Mouse (Mus musculus) granulocyte monocyte progenitor cell, adult 5-6 weeks (primary cell): ENCODE data around the gene Vsig8. TPM values are rescaled to one million over a fixed set of nuclear protein-coding genes. Genes with fewer than 3 reads are reported as not detected.

Source experiments
- ATAC-seq: replicated peaks from 2 replicates; pipeline ENCODE4 v1.8.0; 2016; ENCODE audit warnings: mild to moderate bottlenecking, moderate TSS enrichment, inconsistent platforms; ENCODE audit not compliant: poor library complexity, severe bottlenecking
- total RNA-seq, 2 experiments: library from RNA; stranded (forward) in 1 of 2; stranded (reverse) in 1 of 2; fragments of 200-712, 200-1000 nt in 1 of 2; fragments of >200 nt in 1 of 2; fragmentation: Nextera tagmentation in 1 of 2; gene quantifications; 2 replicates each; pipeline ENCODE4 v1.2.3; 2014 to 2017

Gene Vsig8
- total RNA-seq, 2 experiments from 2014 or later, result not detected

DNA sequence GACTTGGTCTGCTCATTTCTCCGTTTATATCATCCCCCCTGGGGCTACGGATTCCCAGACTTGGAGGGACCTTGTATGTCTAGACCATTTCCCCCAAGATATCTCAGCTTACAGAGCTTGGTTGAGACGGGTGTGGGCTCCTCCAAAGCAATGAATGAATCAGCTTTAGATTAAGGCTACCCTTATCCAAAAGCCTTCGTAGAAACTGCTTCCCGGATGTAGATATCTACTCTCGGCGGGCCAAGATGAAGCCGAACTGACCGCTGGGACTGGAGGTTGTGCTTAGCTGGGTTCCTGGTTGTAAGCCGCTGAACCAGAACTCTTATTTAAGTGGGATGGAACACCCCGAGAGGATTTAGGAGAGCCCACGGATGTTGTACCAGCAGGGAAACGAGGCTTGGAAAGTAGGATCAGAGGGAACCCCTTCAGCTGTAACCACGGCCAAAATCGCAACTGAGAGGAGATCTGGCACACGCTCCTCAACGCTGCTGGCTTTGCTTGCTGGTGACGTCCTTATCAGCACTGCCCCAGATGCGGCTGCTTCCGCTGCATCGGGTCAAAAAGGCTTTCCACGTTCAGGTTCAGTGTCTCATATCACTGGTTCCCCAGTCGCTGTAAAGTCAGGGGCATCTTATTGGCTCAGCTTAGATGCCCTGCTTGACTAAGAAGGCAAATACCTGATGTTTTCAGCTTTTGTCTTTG lies 29.2 kb upstream of the Vsig8 start:
- peak; percentile 31 for ATAC-seq

DNA sequence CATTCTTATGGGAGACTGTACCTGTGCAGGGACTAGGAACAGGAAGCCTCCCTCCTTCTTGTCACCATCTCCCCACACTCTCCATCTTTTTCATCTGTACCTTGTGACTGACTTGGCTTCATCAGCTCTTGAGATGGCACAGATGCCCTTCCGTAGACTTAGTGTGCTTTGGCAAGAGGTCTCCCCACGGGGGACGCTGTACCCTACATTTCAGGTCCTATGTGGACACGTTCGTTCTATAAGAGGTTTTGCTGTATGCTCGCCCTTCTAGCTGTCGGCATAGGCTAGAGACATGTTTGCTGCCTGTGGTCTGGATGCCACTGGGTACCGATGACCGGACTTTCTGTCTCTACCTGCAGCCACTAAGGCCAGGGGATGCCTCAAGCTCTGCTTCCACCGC lies 28.3 kb upstream of the Vsig8 start:
- no peak for ATAC-seq

DNA sequence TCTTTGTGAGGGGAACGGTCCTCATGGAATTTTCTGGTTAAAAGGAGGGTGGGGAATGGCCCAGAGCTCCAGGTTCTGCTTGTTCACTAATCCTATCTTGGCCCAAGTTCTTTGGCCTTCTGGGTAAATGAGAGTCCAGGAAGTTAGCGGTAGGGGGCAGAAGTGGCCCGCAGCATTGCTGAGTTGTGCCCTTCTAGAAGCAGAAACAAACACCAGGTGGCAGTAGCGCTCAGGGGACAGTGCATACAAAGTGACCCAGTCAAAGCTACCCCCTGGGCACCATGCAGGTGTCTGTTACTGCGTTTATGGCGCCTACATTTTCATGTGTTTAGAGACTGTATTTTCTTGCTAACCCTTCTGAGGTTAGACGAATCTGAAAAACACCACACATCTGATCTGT lies 27.0 kb upstream of the Vsig8 start:
- ATAC-seq, result peak; percentile 69

DNA sequence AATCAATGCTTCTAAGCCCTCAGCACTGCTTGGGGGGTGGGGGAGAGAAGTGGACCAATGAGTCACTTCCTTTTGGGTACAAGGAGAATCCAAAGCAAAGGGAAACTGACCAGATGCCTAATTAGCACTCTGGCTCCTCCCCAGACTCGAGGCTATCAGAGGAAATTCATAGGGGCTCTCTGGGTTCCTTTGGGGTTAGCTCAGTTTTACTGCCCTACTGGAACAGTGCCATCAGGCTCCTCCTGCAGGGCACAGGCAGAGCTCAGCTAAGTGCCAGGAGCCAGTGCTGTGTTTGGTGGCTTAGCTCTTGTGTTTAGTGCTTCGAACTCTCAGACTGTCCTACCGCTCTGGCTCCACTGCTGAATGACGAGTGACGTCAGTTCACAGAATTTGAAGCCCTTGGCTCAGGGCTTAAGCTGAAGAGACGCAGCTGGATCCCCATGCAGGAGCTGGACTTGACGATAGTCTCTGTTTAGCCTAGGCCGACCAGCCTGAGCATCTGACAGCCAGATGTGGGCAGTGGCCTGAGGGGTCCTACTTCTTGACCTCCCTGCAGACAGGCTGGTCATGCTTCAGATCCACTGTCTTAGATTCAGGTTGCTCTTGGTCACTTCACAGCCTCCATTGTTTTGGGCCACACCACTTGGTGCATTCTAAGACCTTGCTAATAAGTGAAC lies 25.1 kb upstream of the Vsig8 start:
- peak; percentile 10; the same call in 1 of the 2 replicates for ATAC-seq

DNA sequence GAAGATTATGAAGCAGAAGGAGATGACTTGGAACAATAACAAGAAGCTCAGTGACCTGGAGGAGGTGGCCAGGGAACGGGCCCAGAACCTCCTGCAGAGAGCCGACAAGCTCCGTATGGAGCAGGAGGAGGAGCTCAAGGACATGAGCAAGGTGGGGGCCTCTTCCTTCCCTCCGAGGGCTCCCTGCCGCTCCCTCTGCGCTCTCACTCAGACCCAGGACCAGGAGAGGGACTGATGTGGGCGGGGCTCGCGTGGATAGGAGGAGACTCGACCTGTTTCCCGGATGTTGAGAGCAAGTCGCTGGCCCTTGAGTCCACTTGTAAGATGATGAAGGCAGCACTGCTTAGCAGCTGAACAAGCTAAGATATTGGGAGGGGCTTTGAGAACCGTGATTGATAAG lies 23.2 kb upstream of the Vsig8 start:
- ATAC-seq, result no peak

DNA sequence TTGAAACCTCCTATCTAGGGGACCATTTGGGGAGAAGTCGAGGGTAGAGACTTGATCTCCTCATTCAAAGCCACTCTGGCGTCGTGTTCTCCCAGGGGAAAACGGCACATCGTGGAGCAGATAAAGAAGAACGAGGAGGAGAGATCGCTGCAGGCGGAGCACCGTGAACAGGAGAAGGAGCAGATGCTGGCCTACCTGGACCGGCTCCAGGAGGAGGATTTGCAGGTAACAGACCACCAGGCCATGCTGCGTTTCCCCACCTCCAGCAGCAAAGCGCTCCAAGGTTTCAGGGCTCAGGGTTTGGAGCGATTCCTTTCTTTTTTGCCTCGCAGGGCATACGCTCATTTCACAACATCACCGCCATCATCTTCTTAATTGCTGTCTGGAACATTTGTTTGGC lies 20.6 kb upstream of the Vsig8 start:
- no peak for ATAC-seq

DNA sequence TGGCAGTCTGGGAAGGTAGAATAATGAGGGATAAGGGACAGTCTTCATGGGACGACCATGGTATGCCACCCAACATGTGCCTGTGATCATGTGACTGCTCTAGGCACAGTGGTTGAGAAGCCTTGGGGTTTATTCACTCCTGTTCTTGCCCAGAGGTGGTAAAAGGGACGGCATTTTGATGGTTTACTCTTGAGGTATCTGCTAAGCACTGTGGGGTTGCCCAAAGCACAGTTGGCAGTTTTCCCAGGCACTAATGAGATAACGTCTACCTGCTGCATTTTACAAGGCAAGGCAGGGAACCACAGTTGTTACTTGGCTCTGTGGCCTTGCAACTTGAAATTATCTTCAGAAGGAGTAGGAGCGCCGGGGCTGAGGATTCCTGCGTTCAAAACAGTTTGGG lies 15.9 kb upstream of the Vsig8 start:
- ATAC-seq, result no peak

DNA sequence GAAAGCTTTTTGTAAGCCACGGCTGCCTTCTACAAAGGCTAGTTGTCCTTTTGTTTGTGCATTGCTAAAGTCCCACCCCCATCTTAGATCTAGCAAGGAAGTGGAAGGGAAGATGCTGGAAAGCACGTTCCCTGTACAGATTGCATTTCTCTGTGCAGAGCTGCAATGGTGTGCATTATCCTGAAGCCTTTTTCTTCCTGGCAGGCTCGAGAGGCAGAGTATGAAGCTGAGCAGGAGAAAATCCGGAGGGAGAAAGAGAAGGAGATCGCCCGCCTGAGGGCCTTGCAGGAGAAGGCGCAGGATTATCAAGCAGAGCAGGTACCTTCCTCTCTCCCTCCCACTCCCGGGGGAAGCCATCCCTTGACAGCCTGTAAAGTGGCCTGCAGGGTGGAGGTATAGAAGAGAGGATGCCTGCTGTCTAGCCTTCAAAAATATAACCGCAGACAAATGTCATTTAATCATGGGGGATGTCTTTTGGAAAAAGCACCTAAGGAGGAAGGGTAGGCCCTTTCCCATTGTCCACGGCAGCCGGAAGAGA lies 15.4 kb upstream of the Vsig8 start:
- no peak for ATAC-seq

DNA sequence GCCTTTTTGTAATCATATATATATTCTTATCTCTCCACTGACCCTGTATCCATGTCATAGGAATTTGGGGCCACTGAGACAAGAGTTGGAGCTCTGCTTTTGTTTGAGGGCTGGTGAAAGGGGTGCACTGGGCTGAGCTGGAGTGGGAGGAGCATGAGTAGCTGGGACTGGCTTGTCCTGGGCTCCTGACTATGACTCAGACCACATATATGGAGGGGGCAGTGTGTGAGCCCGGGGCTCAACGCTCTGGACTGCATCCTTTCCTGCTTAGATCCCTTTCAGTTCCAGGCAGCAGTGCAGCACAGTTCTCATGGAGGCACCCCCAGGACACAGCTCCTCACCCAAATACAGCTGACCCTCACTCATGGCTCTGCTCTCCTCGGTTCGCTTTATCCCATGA lies 9.7 kb upstream of the Vsig8 start:
- ATAC-seq, result no peak

DNA sequence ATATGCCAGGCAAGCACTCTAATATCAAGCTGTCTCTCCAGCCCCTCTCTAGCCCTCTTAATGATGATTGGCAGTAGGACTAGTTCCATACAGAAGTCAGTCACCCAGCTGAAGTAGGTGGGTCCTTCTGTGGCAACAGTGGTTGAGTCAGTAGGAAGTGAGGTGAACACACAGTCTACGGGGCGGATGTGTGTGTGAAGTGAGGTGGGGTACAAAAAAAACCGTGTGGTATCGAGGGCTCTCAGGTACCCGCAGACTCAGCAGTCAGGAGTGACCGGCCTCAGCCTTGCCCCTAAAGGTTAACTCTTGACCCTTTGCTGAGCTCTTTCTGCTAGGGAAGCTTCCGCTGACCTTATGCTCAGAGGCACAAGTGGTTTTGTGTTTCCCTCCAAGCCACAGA lies 7.2 kb upstream of the Vsig8 start:
- peak; percentile 71 for ATAC-seq

DNA sequence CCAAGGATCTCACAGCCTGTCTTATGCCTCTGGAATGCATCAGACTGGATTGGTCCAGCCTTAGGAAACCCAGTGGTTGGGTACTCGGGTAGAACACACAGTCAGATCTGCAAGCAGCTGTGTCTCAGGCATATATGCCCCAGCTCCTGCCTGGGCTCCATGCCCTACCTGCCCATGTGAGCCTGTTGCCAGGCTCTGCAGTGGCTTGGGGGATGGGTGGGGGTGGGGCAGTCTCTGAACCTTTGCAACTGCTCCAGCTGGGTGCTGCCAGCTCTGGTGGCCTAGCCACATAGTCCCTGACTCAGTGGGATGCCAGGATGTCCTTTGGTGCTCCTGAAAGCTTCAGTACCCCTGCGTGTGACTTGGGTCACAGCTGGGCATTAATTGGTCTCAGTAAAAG lies 6.4 kb upstream of the Vsig8 start:
- ATAC-seq, result no peak

DNA sequence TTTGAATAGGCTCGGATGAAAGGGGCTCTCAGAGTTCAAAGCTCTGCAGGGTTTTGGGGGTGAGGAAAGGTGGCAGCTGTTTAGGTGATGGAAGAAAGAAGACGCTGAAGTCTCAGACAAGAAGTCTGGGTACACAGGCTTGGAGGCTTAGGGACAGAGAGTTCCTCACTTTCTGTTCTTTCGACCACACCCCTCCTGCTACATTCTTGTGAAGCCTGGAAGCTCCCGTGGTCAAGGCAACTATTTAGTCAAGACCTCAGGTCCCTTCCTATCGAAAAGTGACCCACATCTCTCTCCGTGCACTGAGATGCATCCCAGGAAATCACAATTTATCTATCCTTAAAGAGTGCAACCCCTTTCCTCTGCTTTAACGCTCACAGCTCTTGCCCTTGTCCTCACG lies 6.0 kb upstream of the Vsig8 start:
- ATAC-seq, result no peak

DNA sequence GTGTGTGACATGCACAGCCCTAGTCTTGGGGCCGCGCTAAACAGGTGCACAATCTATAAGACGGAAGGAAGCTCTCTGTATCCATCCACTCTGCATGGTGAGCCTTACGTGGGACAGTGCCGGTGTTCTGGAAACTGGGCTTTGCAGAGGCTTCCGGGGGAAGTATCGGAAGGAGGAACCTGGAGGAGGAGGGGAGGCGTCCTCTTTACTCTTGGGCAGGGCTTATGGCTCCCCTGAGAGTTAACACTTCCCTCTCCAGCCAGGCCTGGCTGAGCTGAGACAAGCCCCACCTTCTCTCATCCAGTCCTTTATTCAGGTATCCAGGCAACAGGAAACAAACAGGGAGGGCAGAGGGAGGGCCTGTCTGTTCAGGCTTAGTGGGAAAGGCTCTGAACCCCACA lies 5.2 kb upstream of the Vsig8 start:
- peak; percentile 87 for ATAC-seq

DNA sequence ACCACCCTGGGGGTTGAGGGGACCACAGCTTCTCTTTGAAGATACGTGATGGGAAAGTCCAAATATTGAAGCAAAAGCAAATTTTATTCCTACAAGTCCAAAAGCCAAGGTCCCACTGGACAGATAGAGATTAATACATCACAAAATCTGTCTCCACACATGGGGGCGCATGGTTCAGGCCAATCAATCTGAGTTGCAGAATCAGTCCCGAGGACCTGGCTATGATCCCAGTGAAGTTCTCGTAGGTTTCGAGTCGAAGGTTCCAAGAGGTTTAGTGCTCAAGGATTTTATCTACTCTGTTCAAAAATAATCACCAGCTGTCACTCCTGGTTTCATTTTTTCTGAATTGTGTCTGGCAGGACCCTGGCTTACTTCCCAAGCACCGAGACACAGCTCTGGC lies 4.7 kb upstream of the Vsig8 start:
- no peak for ATAC-seq

DNA sequence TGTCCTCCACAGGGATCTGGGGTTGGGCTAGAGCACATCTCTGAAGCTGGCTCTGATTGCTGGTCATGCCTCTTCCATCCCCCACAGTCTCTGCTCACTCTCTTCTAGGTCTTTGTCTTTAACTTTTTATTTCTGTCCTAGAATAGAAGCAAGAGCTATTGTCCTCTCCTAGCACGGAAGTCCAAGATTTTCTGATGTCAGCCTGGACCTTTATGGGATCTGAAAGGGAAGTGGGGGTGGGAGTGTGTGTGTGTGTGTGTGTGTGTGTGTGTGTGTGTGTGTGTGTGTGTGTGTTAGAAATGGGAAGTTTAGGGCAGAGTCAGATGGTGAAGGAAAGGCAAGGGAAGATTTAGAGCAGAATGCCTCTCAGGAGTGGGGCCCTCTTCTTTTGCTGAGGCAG lies 3.1 kb upstream of the Vsig8 start:
- ATAC-seq, result no peak

DNA sequence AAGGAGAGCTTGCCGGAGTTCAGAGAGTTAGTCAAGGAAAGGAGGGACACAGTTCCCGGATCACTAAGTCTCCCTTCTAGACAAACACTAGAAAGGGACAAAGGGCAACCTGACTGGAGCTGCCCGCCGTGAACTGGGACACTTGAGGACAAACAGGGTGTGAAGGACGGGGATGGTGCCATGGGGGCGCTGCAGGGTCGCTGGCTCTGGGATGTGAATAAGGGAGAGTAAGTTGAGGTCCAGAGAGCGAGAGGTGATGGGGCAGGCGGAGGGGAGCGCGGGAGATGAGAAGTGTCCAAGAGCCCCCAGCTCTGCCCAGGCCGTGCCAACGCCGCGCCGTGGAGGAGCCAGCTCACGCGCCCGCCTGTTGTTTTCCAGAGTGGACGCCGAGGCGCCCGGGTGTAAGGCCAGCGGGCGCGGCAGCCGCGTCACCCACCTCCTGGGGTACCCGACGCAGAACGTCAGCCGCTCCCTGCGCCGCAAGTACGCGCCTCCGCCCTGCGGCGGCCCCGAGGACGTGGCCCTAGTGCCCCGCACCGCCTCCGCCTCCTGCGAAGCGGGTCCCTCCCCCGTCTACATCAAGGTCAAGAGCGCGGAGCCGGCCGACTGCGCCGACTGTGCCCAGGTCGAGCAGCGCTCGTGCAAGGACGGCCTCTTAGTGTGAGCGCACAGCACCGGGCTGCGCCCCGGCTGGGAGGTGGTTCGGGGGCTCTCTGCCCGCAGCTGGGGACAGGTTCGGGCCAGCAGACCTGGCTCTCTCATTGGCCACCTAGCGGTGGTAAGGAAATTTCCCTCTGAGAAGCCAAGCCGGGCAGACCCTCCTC lies 7.1 kb downstream of the Vsig8 start:
- ATAC-seq, result peak; percentile 66

DNA sequence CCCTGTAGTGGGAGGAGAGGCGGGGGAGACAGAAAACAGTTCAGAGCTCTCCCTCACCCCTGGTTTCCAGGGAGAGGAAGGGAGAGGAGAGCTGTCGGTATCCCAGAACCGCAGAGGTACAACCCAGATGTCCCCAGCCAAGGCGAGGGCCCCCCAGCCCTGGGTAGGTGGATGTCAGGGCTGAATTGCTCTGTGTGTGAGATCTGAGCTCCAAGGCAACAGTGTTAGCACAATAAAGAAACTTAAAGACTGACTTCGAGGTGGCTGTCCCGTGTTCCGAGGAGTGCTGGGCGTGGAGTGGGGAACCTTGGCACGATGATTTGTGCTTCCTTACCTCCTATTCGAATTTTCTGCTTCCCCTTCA lies 7.7 kb downstream of the Vsig8 start:
- ATAC-seq, result no peak; the same call in 1 of the 2 replicates

DNA sequence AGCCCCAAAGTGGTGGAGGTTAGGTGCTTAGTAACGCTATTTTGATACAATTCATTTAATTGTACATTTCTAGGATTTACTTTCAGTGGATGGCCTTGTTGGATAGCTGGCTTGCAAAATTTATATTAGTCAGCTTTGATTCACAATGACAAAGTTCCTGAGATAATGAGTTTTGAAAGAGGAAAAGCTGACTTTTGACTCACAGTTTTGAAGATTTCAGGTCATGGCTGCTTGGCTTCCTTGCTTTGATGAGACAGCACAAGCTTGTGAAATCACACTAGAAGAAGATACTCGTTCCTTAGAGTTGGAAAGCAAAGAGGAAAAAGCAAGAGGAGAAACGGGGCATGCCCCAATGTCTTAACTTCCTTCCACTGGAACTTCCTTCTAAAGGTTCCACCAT lies 10.4 kb downstream of the Vsig8 start:
- peak; percentile 23 for ATAC-seq

DNA sequence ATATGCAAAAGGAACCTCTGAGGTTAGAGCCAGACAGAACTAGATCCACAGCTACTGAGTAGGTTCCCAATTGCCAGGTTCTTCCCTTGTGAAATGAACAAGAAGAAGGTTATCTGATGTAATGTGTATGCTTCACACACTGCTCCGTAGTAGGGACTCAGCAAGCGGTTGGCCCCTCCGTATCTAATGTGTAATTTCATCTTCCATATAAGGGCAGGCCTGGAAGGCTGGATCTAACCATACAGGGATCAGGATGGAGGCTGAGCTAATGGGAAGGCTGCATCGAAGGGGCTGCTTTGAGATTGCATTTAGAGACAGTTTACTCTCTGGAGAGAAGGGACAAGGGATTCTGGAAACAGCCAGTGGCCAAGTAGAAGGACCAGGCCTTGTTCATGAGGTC lies 12.0 kb downstream of the Vsig8 start:
- no peak for ATAC-seq

DNA sequence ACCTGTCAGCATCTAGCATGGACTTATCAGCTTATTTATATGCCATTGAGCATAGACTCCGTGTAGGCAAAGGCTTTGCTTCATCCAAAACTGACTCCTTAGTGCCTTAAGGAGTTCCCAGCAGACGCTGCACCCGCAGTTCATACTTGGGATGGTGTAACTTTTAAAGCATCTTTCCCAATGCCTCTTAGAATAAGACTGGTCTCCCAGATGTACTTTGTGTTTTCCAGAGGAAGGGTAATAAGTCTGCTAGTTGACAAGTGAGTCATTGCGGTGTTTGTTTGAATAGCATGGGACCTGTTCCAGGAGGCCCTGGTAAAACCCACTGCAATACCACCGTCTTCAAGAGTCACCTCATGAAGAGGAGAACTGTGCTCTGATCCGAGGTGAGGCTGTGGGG lies 24.4 kb downstream of the Vsig8 start:
- 0 out of 2 replicates have a peak, but pooled peaks have one; percentile 11 for ATAC-seq

DNA sequence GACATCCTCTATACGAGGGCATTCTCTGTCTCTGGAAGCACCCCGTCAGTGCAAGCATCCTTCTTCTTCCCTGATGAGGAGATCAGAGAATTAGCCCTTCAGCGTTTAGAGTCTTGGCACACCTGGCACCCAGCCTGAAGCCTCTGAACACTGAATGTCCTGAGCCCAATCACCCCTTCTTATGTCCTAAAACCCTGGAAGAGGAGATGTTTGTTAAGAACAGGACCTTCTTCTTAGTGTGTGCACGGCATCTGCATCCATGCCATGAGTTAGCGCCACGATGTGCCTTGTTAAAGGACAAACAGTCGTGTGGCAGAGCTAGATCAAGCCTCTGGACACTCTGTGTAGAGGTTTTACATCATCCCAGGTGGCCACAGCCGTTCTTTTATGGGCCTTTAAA lies 26.7 kb downstream of the Vsig8 start:
- ATAC-seq, result no peak
